Mouse (Mus musculus): ENCODE results near the gene Glt8d2. TPM values are rescaled to one million over a fixed set of nuclear protein-coding genes. Genes with fewer than 3 reads are reported as not detected.
A peak's percentile ranks its signal among the peaks of the same experiment; 100 is the strongest.
"Not testable (repeated sequence)": the region's sequence is repeated elsewhere in the genome, so short reads cannot be mapped to it uniquely, and the experiment has no call there.

Gene Glt8d2
- polyA plus RNA-seq, 3 experiments from 2014 or later: 0.48 to 0.71 TPM; not detected in 1

- no peak for ATAC-seq
Measured at GRCm38 (mm10) chr10:82641481-82641880, 49.0 kb downstream of the Glt8d2 start.

- ATAC-seq: no peak
Measured at GRCm38 (mm10) chr10:82639032-82639698, 51.3 kb downstream of the Glt8d2 start.

GRCm38 (mm10) chr10:82636321-82636720 is 54.1 kb downstream of the Glt8d2 start:
- ATAC-seq: no peak

- no peak for ATAC-seq
Measured at GRCm38 (mm10) chr10:82634348-82634747, 56.1 kb downstream of the Glt8d2 start.

- ATAC-seq: peak; percentile 39
Measured at GRCm38 (mm10) chr10:82632496-82633280, 57.8 kb downstream of the Glt8d2 start.

GRCm38 (mm10) chr10:82631133-82631532 is 59.3 kb downstream of the Glt8d2 start:
- no peak for ATAC-seq

- no peak for ATAC-seq
Measured at GRCm38 (mm10) chr10:82630497-82630896, 60.0 kb downstream of the Glt8d2 start.

GRCm38 (mm10) chr10:82629586-82630255 is 60.7 kb downstream of the Glt8d2 start, which contains the start of gene Tdg:
TSS of gene Tdg (plus strand) at chr10:82629828.
- peak; percentile 89 for ATAC-seq

GRCm38 (mm10) chr10:82629111-82629585 is 61.3 kb downstream of the Glt8d2 start:
- ATAC-seq: peak; percentile 7

GRCm38 (mm10) chr10:82623553-82623932 is 66.9 kb downstream of the Glt8d2 start:
- not testable (repeated sequence) for ATAC-seq

- ATAC-seq: peak; percentile 79
Measured at GRCm38 (mm10) chr10:82622671-82623552, 67.5 kb downstream of the Glt8d2 start, which contains the start of gene 1190007I07Rik. TSS of gene 1190007I07Rik (minus strand) at chr10:82623228.

- ATAC-seq: peak; percentile 24
Measured at GRCm38 (mm10) chr10:82622235-82622634, 68.2 kb downstream of the Glt8d2 start.

Other genes with a start within 250 kb of the Glt8d2 start
- not detected for gene Gm1553, start 198.0 kb downstream of the Glt8d2 start, polyA plus RNA-seq (2017; shearing (Covaris generic))
- gene 1190007I07Rik, start 67.4 kb downstream of the Glt8d2 start, polyA plus RNA-seq (2017; shearing (Covaris generic)): 10 to 100 TPM; 17.8 to 25.4 (median 23.0) TPM
- gene Tdg, start 60.8 kb downstream of the Glt8d2 start, polyA plus RNA-seq (2017; shearing (Covaris generic)): 10 to 100 TPM; 16.5 to 46.4 (median 17.9) TPM
- 10 to 100 TPM; 27.9 to 33.4 (median 28.7) TPM for gene Hcfc2, start 5.5 kb upstream of the Glt8d2 start, polyA plus RNA-seq (2017; shearing (Covaris generic))
- 100 to 1,000 TPM in 1 of 3 experiments, 10 to 100 TPM in 2; 73.0 to 117 (median 87.5) TPM for gene Nfyb, start 73.5 kb upstream of the Glt8d2 start, polyA plus RNA-seq (2017; shearing (Covaris generic))
- 10 to 100 TPM; 17.4 to 35.2 (median 18.9) TPM for gene Txnrd1, start 143.3 kb upstream of the Glt8d2 start, polyA plus RNA-seq (2017; shearing (Covaris generic))
- gene Eid3, start 176.0 kb upstream of the Glt8d2 start, polyA plus RNA-seq (2017; shearing (Covaris generic)): under 1 TPM; 0.35 to 0.91 (median 0.64) TPM

Measured in inflammation-experienced regulatory T-cells, adult 6 months (primary cell).